Mouse (Mus musculus): ENCODE data around the gene Gm10282.

DNA sequence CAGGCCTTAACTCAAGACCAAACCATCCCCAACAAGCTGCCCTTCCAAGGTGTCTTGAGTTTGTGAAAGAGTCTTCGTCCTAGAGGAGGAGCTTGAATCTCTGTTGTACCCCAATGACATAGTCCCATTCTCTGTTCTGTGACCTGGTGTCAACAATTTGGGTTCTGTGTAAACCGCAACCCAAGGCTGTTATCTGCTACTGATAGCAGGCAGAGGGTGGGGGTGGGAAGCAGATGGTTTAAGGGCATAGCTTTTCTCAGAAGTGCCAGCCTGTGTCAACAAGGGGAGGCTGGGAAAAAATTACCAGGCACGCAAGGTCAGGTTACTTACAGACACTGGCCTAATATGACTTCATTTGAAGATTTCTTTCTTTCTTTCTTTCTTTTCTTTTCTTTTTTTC is 27.8 kb downstream of the Gm10282 start:
- TF ChIP-seq CTCF (IDR thresholded peaks at IDR 0.05; ENCODE audit: low read depth, low read length) (no peak), POLR2A (IDR thresholded peaks at IDR 0.05; ENCODE audit: borderline replicate concordance, low read depth, low read length) (no peak)
